21 mouse cellular contexts compared by ENCODE assay signal in the genomic region with DNA sequence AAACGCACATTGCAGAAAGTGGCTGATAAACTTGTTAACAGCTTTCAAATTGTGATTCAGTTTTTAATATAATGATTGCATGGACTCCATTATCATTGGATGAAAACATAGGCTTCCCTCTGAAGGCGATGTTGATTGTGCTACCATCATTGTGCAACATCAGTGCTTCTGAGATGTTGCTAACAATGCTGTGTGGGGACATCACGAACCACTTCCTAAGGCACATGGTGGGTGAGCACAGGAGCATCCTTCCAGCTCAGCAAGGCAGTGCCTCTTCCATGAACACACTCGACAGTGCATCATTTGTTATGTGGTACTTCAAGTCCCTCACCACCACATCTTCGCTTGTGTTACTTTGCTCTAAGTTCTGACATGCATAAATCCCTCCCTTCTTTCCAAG.
DNase-seq lines count a peak whose midpoint lies in the region; ATAC-seq lines count a peak whose summit lies in the region.
"Had no signal": no experiment of that assay in that cellular context is flagged by ENCODE, and none has a peak within 500 bp of the region (broad histone marks: within the 10 kb centered on the region; RNA-seq: fewer than 3 reads in every experiment).

No protein-coding gene starts in this region.

- no peaks in the 10 kb centered on the region for H3K27me3 ChIP-seq in midbrain, embryonic 11.5 days (ENCODE audit: control insufficient read depth, insufficient read depth, low read length)
- no peaks in the 10 kb centered on the region for H3K27me3 ChIP-seq in midbrain, embryonic 14.5 days (ENCODE audit: control insufficient read depth, insufficient read depth, low read length)
- H3K27me3 ChIP-seq: embryonic facial prominence, embryonic 12.5 days; forebrain, embryonic 13.5 days; forebrain, embryonic 15.5 days had no signal

- no peaks in the 10 kb centered on the region for H3K9me3 ChIP-seq in midbrain, embryonic 11.5 days (ENCODE audit: control insufficient read depth, low read length)
- no peaks in the 10 kb centered on the region for H3K9me3 ChIP-seq in midbrain, embryonic 14.5 days (ENCODE audit: control insufficient read depth, low read length)
- H3K9me3 ChIP-seq: embryonic facial prominence, embryonic 10.5 days; embryonic facial prominence, embryonic 12.5 days; forebrain, embryonic 13.5 days; forebrain, embryonic 15.5 days had no signal

- no peak overlapping the region for H3K4me3 ChIP-seq in midbrain, embryonic 11.5 days (ENCODE audit: low read depth, low read length)
- H3K4me3 ChIP-seq in midbrain, embryonic 14.5 days (replicated peaks; ENCODE audit: low read depth, low read length), result no peak overlapping the region
- H3K4me3 ChIP-seq: embryonic facial prominence, embryonic 10.5 days; embryonic facial prominence, embryonic 12.5 days; forebrain, embryonic 13.5 days; forebrain, embryonic 15.5 days had no signal

- peak; percentile 21 for DNase-seq in midbrain, embryonic 11.5 days (ENCODE audit: low spot score, missing footprints)
- DNase-seq in midbrain, embryonic 14.5 days, result no peak
- DNase-seq in lung, postnatal 25 days (ENCODE audit: low spot score), result no peak
- DNase-seq in layer of hippocampus, postnatal 25 days (ENCODE audit: extremely low spot score in 1 of 2, low spot score in 1 of 2), result no peak
- DNase-seq: adrenal gland, adult 2 months; adrenal gland, postnatal 10 days; adrenal gland, postnatal 25 days; cerebellum, adult 11 months; cerebellum, adult 18-20 months; cerebellum, adult 8-10 months; cerebellum, adult 9-11 months; cerebellum, postnatal 14 days; cerebellum, postnatal 36 days; embryo, embryonic 11 days; forebrain, postnatal 0 days had no signal

- H3K27ac ChIP-seq in midbrain, embryonic 11.5 days (ENCODE audit: low read depth, low read length), result no peak overlapping the region
- H3K27ac ChIP-seq in midbrain, embryonic 14.5 days (replicated peaks; ENCODE audit: low read depth, low read length), result no peak overlapping the region
- H3K27ac ChIP-seq: embryonic facial prominence, embryonic 10.5 days; embryonic facial prominence, embryonic 12.5 days; forebrain, embryonic 13.5 days; forebrain, embryonic 15.5 days had no signal

- no peak for ATAC-seq in midbrain, embryonic 11.5 days (ENCODE audit: low FRiP score)
- ATAC-seq in midbrain, embryonic 14.5 days (ENCODE audit: low FRiP score, low TSS enrichment), result no peak
- ATAC-seq in megakaryocyte, adult 5-6 weeks (ENCODE audit: poor library complexity, severe bottlenecking), result peak; percentile 52
- ATAC-seq in megakaryocyte progenitor cell, adult 5-6 weeks (replicated peaks; ENCODE audit: poor library complexity), result peak; percentile 70
- ATAC-seq: forebrain, embryonic 13.5 days; forebrain, embryonic 15.5 days; forebrain, postnatal 0 days had no signal

- H3K9ac ChIP-seq in midbrain, embryonic 11.5 days (ENCODE audit: low read length), result no peak overlapping the region
- no peak overlapping the region for H3K9ac ChIP-seq in midbrain, embryonic 14.5 days (replicated peaks; ENCODE audit: low read length)
- H3K9ac ChIP-seq: embryonic facial prominence, embryonic 12.5 days; forebrain, embryonic 13.5 days; forebrain, embryonic 15.5 days; forebrain, postnatal 0 days had no signal

- H3K36me3 ChIP-seq in midbrain, embryonic 11.5 days (ENCODE audit: control insufficient read depth, insufficient read depth, low read length), result no peaks in the 10 kb centered on the region
- H3K36me3 ChIP-seq in midbrain, embryonic 14.5 days (ENCODE audit: control insufficient read depth, insufficient read depth, low read length), result no peaks in the 10 kb centered on the region
- H3K36me3 ChIP-seq: embryonic facial prominence, embryonic 10.5 days; embryonic facial prominence, embryonic 12.5 days; forebrain, embryonic 15.5 days had no signal

- WGBS in midbrain, embryonic 11.5 days, result 88% methylated on average over 5 of the region's 5 CpGs
- 90% methylated on average over 5 of the region's 5 CpGs for WGBS in midbrain, embryonic 14.5 days

- H3K4me1 ChIP-seq in midbrain, embryonic 11.5 days (ENCODE audit: control insufficient read depth, insufficient read depth, low read length), result no peaks in the 10 kb centered on the region
- no peaks in the 10 kb centered on the region for H3K4me1 ChIP-seq in midbrain, embryonic 14.5 days (ENCODE audit: control insufficient read depth, insufficient read depth, low read length)
- H3K4me1 ChIP-seq: embryonic facial prominence, embryonic 12.5 days; forebrain, embryonic 13.5 days; forebrain, embryonic 15.5 days had no signal

- H3K4me2 ChIP-seq in midbrain, embryonic 11.5 days, result no peak overlapping the region
- no peak overlapping the region for H3K4me2 ChIP-seq in midbrain, embryonic 14.5 days (ENCODE audit: low read length)
- H3K4me2 ChIP-seq: embryonic facial prominence, embryonic 12.5 days; forebrain, embryonic 13.5 days; forebrain, embryonic 15.5 days had no signal

Comparison
In these comparisons a context has a peak if more than half of its experiments do, and no peak if none do; other contexts are left out.
1. ATAC-seq: peak in megakaryocyte, adult 5-6 weeks (single experiment) and megakaryocyte progenitor cell, adult 5-6 weeks (single experiment); none in midbrain, embryonic 11.5 days (single experiment) and midbrain, embryonic 14.5 days (single experiment).